Mouse (Mus musculus): ENCODE measurements at regions not wholly inside any gene's neighbourhood (a gene's known extent, or its start where the extent isn't known, plus 50 kb on each side); places are given as distances from the start of the nearest gene placed in this dataset.

- no peak for TF ChIP-seq GATA1 (IDR thresholded peaks at IDR 0.05; ENCODE audit: borderline replicate concordance, low read length)
- no peak for TF ChIP-seq FLI1 (IDR thresholded peaks at IDR 0.05; ENCODE audit: low read length)
Measured at GRCm38 (mm10) chr12:71426023-71426719, 116.5 kb downstream of the Dact1 start.
